Mouse (Mus musculus) neural tube, embryonic 13.5 days (tissue): Measurements from ENCODE around the gene Ror1. TPM values are rescaled to one million over a fixed set of nuclear protein-coding genes. Genes with fewer than 3 reads are reported as not detected.

Experiments
- ATAC-seq: fragments of 200-750 bp; cut with Nextera tagmentation; 2 replicates; pipeline ENCODE4 v1.8.0; 2017; ENCODE audit warnings: low read depth, mild to moderate bottlenecking, moderate TSS enrichment, moderate library complexity
- H3K27ac ChIP-seq: fragments of 300-500 bp; sonication (generic); replicated peaks from 2 replicates; pipeline ENCODE4 v1.5.1; 2015; ENCODE audit warnings: moderate library complexity, mild to moderate bottlenecking, inconsistent platforms
- H3K27me3 ChIP-seq: fragments of 300-500 bp; sonication (generic); 2 replicates; pipeline ENCODE4 v1.6.1; 2015; ENCODE audit warnings: mild to moderate bottlenecking, inconsistent platforms
- H3K36me3 ChIP-seq: fragments of 300-500 bp; sonication (generic); 2 replicates; pipeline ENCODE4 v1.6.1; 2015; ENCODE audit warnings: mild to moderate bottlenecking, inconsistent platforms
- H3K4me1 ChIP-seq: fragments of 300-500 bp; sonication (generic); replicated peaks from 2 replicates; pipeline ENCODE4 v1.6.1; 2015; ENCODE audit warnings: inconsistent platforms
- H3K4me2 ChIP-seq: fragments of 300-500 bp; sonication (generic); 2 replicates; pipeline ENCODE4 v1.6.1; 2015; ENCODE audit warnings: inconsistent platforms, mild to moderate bottlenecking, moderate library complexity
- H3K4me3 ChIP-seq: fragments of 300-500 bp; sonication (generic); 2 replicates; pipeline ENCODE4 v1.5.1; 2015; ENCODE audit warnings: mild to moderate bottlenecking, inconsistent platforms
- H3K9ac ChIP-seq: fragments of 300-500 bp; sonication (generic); 2 replicates; pipeline ENCODE4 v1.6.1; 2015; ENCODE audit warnings: moderate library complexity, mild to moderate bottlenecking, inconsistent platforms
- H3K9me3 ChIP-seq: fragments of 300-500 bp; sonication (generic); 2 replicates; pipeline ENCODE4 v1.6.1; 2016; ENCODE audit warnings: inconsistent platforms
- WGBS: fragments of 180-500 bp; shearing (Covaris S2); methylation state at CpG from one replicate; pipeline ENCODE4 v1.1.7; 2015; 5-methylcytosine and 5-hydroxymethylcytosine counted together
- polyA plus RNA-seq: library from polyadenylated mRNA; unstranded; fragments of >200 nt; fragmentation: Nextera tagmentation; extraction: Ambion mirVana; gene quantifications from 2 replicates; pipeline ENCODE4 v1.2.1, GENCODE M21; 2015

Gene Ror1
- polyA plus RNA-seq, 1 experiment from 2014 or later: 1.8 TPM

GRCm38 (mm10) chr4:100351797-100352290, 256.3 kb downstream of the Ror1 start:
- Histone ChIP-seq H3K36me3 (no peaks in the 10 kb centered on the region), H3K4me1 (peaks cover 8% of the 10 kb centered on the region; the same call in 1 of the 2 replicates), H3K4me2 (no peak overlapping the region), H3K27ac (no peak overlapping the region), H3K9me3 (no peaks in the 10 kb centered on the region), H3K27me3 (no peaks in the 10 kb centered on the region), H3K9ac (no peak overlapping the region), H3K4me3 (no peak overlapping the region)
- no peak for ATAC-seq

- Histone ChIP-seq H3K9ac (no peak overlapping the region), H3K4me3 (no peak overlapping the region), H3K4me2 (no peak overlapping the region), H3K27me3 (no peaks in the 10 kb centered on the region), H3K4me1 (peaks cover 8% of the 10 kb centered on the region; the same call in 1 of the 2 replicates), H3K9me3 (no peaks in the 10 kb centered on the region), H3K27ac (no peak overlapping the region), H3K36me3 (no peaks in the 10 kb centered on the region)
- 0 out of 2 replicates have a peak, but pooled peaks have one; percentile 23 for ATAC-seq
- 49% methylated on average over 5 of the region's 5 CpGs for WGBS
These were observed 260.0 kb downstream of the Ror1 start for GRCm38 (mm10) chr4:100355566-100355965.

GRCm38 (mm10) chr4:100357881-100358589, 262.4 kb downstream of the Ror1 start:
- Histone ChIP-seq H3K9me3 (no peaks in the 10 kb centered on the region), H3K27ac (no peak overlapping the region), H3K4me1 (peaks cover 8% of the 10 kb centered on the region; the same call in 1 of the 2 replicates), H3K4me3 (no peak overlapping the region), H3K4me2 (no peak overlapping the region), H3K27me3 (no peaks in the 10 kb centered on the region), H3K36me3 (no peaks in the 10 kb centered on the region), H3K9ac (no peak overlapping the region)
- 84% methylated on average over 4 of the region's 4 CpGs for WGBS
- no peak for ATAC-seq

GRCm38 (mm10) chr4:100363666-100364065, 268.1 kb downstream of the Ror1 start:
- H3K4me1 ChIP-seq: no peaks in the 10 kb centered on the region
- no peak overlapping the region for H3K9ac ChIP-seq
- no peak overlapping the region for H3K4me3 ChIP-seq
- WGBS: 85% methylated on average over 7 of the region's 7 CpGs
- H3K27me3 ChIP-seq: no peaks in the 10 kb centered on the region
- no peaks in the 10 kb centered on the region for H3K36me3 ChIP-seq
- no peak overlapping the region for H3K27ac ChIP-seq
- no peak overlapping the region for H3K4me2 ChIP-seq
- no peak for ATAC-seq
- H3K9me3 ChIP-seq: no peaks in the 10 kb centered on the region

GRCm38 (mm10) chr4:100368691-100369090, 273.1 kb downstream of the Ror1 start:
- no peak overlapping the region for H3K4me3 ChIP-seq
- WGBS: 94% methylated on average over 2 of the region's 2 CpGs
- no peaks in the 10 kb centered on the region for H3K27me3 ChIP-seq
- H3K27ac ChIP-seq: no peak overlapping the region
- H3K36me3 ChIP-seq: no peaks in the 10 kb centered on the region
- ATAC-seq: no peak
- H3K4me1 ChIP-seq: no peaks in the 10 kb centered on the region; the same call in 1 of the 2 replicates
- H3K4me2 ChIP-seq: no peak overlapping the region
- no peak overlapping the region for H3K9ac ChIP-seq
- no peaks in the 10 kb centered on the region for H3K9me3 ChIP-seq

- 87% methylated on average over 7 of the region's 7 CpGs for WGBS
- no peaks in the 10 kb centered on the region; the same call in 1 of the 2 replicates for H3K4me1 ChIP-seq
- no peak overlapping the region for H3K9ac ChIP-seq
- H3K4me2 ChIP-seq: no peak overlapping the region
- H3K36me3 ChIP-seq: no peaks in the 10 kb centered on the region
- no peak overlapping the region for H3K27ac ChIP-seq
- no peaks in the 10 kb centered on the region for H3K9me3 ChIP-seq
- no peak overlapping the region for H3K4me3 ChIP-seq
- H3K27me3 ChIP-seq: no peaks in the 10 kb centered on the region
- ATAC-seq: no peak
These were observed 274.1 kb downstream of the Ror1 start for GRCm38 (mm10) chr4:100369541-100370174.

GRCm38 (mm10) chr4:100372806-100373205, 277.2 kb downstream of the Ror1 start:
- Histone ChIP-seq H3K4me1 (peaks cover 3% of the 10 kb centered on the region; the same call in 1 of the 2 replicates), H3K9ac (no peak overlapping the region), H3K4me3 (no peak overlapping the region), H3K9me3 (no peaks in the 10 kb centered on the region), H3K36me3 (no peaks in the 10 kb centered on the region), H3K4me2 (no peak overlapping the region), H3K27ac (no peak overlapping the region), H3K27me3 (no peaks in the 10 kb centered on the region)
- WGBS: 51% methylated on average over 11 of the region's 11 CpGs
- no peak for ATAC-seq

GRCm38 (mm10) chr4:100373780-100374179, 278.2 kb downstream of the Ror1 start:
- Histone ChIP-seq H3K27ac (no peak overlapping the region), H3K9me3 (no peaks in the 10 kb centered on the region), H3K9ac (no peak overlapping the region), H3K36me3 (no peaks in the 10 kb centered on the region), H3K4me1 (peaks cover 3% of the 10 kb centered on the region; the same call in 1 of the 2 replicates), H3K4me2 (no peak overlapping the region), H3K27me3 (no peaks in the 10 kb centered on the region), H3K4me3 (no peak overlapping the region)
- no peak for ATAC-seq
- 83% methylated on average over 4 of the region's 4 CpGs for WGBS

GRCm38 (mm10) chr4:100375286-100375685, 279.7 kb downstream of the Ror1 start:
- Histone ChIP-seq H3K27ac (no peak overlapping the region), H3K4me1 (peaks cover 3% of the 10 kb centered on the region; the same call in 1 of the 2 replicates), H3K27me3 (no peaks in the 10 kb centered on the region), H3K4me2 (no peak overlapping the region), H3K36me3 (no peaks in the 10 kb centered on the region), H3K9ac (no peak overlapping the region), H3K9me3 (no peaks in the 10 kb centered on the region), H3K4me3 (no peak overlapping the region)
- no peak for ATAC-seq
- 80% methylated on average over 5 of the region's 5 CpGs for WGBS

GRCm38 (mm10) chr4:100376163-100376562, 280.6 kb downstream of the Ror1 start:
- WGBS: 67% methylated on average over 6 of the region's 6 CpGs
- no peak overlapping the region for H3K4me3 ChIP-seq
- no peak overlapping the region for H3K4me2 ChIP-seq
- H3K9ac ChIP-seq: no peak overlapping the region
- H3K27ac ChIP-seq: no peak overlapping the region
- no peak for ATAC-seq
- H3K36me3 ChIP-seq: no peaks in the 10 kb centered on the region
- peaks cover 3% of the 10 kb centered on the region; the same call in 1 of the 2 replicates for H3K4me1 ChIP-seq
- no peaks in the 10 kb centered on the region for H3K27me3 ChIP-seq
- no peaks in the 10 kb centered on the region for H3K9me3 ChIP-seq

GRCm38 (mm10) chr4:100377231-100377630, 281.6 kb downstream of the Ror1 start:
- Histone ChIP-seq H3K9me3 (no peaks in the 10 kb centered on the region), H3K9ac (no peak overlapping the region), H3K4me2 (no peak overlapping the region), H3K27ac (no peak overlapping the region), H3K4me1 (peaks cover 3% of the 10 kb centered on the region; the same call in 1 of the 2 replicates), H3K27me3 (no peaks in the 10 kb centered on the region), H3K36me3 (no peaks in the 10 kb centered on the region), H3K4me3 (no peak overlapping the region)
- 86% methylated on average over 3 of the region's 3 CpGs for WGBS
- no peak for ATAC-seq

GRCm38 (mm10) chr4:100377996-100378395, 282.4 kb downstream of the Ror1 start:
- Histone ChIP-seq H3K36me3 (no peaks in the 10 kb centered on the region), H3K27ac (no peak overlapping the region), H3K4me3 (no peak overlapping the region), H3K27me3 (no peaks in the 10 kb centered on the region), H3K9ac (no peak overlapping the region), H3K9me3 (no peaks in the 10 kb centered on the region), H3K4me2 (no peak overlapping the region), H3K4me1 (peaks cover 3% of the 10 kb centered on the region; the same call in 1 of the 2 replicates)
- 80% methylated on average over 4 of the region's 4 CpGs for WGBS
- no peak for ATAC-seq
